Mouse (Mus musculus) heart, adult 2 months (tissue): ENCODE measurements around the gene Git2.

Experiments
- CTCF ChIP-seq: fragments of 200-600 bp; IDR thresholded peaks from 2 replicates; pipeline ENCODE4 v1.8.1; 2022; ENCODE audit warnings: antibody characterized with exemption, mild to moderate bottlenecking, moderate library complexity
- EP300 ChIP-seq: fragments of 200-500 bp; IDR thresholded peaks from 2 replicates; pipeline ENCODE4 v1.6.1; 2011; ENCODE audit warnings: low read depth, low read length, control low read depth; ENCODE audit not compliant: insufficient read depth
- POLR2A ChIP-seq: fragments of 200-500 bp; IDR thresholded peaks from 2 replicates; pipeline ENCODE4 v1.6.1; 2011; ENCODE audit warnings: mild to moderate bottlenecking, low read depth, low read length, control low read depth; ENCODE audit not compliant: insufficient read depth

DNA sequence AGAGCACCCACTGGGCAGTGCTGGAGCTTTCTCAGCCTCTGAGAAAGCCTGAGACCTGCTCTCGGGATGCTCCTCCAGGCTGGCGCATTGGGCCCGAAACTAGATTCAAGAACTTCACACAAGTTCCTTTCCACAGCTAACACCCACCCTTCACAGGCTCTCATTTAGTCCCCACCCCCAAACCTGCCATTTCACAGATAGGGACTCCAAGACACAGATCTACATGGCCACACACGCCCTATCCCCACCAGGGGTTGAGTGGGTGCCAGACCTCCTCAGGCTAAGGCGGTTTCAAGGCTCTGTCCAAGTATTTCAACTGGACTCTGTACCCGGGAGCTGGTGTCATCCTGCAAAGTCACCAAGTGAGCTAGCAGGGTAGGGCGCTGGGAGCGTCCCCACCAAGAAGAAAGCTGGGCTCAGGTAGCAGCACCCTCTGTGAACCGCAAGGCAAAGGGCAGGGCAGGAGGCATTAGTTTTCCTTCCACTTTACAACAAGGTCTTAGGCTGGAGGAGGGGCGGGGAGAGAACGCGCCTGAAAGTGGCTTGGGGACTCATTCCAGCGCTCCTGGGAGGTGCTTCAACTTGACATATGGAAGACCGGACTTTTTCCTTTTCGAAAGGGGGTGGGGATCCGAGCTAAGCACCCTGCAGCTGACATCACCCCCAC lies 85.5 kb downstream of the Git2 start:
- TF ChIP-seq CTCF, result no peak
- no peak for TF ChIP-seq EP300
- TF ChIP-seq POLR2A, result no peak
